Comparison of ENCODE assay signal across 7 mouse cellular contexts in genomic region chr5:129414960-129415706, GRCm38 (mm10).
A peak's percentile ranks its signal among the peaks of the same experiment; 100 is the strongest.
DNase-seq lines count a peak whose midpoint lies in the region; ATAC-seq lines count a peak whose summit lies in the region.

No protein-coding gene starts in this region.

- no peaks in the 10 kb centered on the region for H3K27me3 ChIP-seq in heart, embryonic 12.5 days (replicated peaks)
- H3K27me3 ChIP-seq in neural tube, embryonic 14.5 days (ENCODE audit: control insufficient read depth, insufficient read depth, low read length) = no peaks in the 10 kb centered on the region

- H3K4me1 ChIP-seq in heart, embryonic 12.5 days (replicated peaks) = peaks cover 16% of the 10 kb centered on the region
- H3K4me1 ChIP-seq in neural tube, embryonic 14.5 days (ENCODE audit: control insufficient read depth, insufficient read depth, low read length) = no peaks in the 10 kb centered on the region

- H3K36me3 ChIP-seq in heart, embryonic 12.5 days = no peaks in the 10 kb centered on the region
- H3K36me3 ChIP-seq in neural tube, embryonic 14.5 days (ENCODE audit: control insufficient read depth, insufficient read depth, low read length) = no peaks in the 10 kb centered on the region

- DNase-seq in ES-CJ7 (ENCODE audit: low read depth, low spot score) (peak; percentile 21), ZHBTc4 (ENCODE audit: low read depth, low spot score) (peak; percentile 25)
- peak; percentile 80 for DNase-seq in kidney, postnatal 10 days
- DNase-seq in thymus, postnatal 25 days = no peak

- peak overlapping the region; percentile 82 for H3K27ac ChIP-seq in heart, embryonic 12.5 days (ENCODE audit: poor library complexity, severe bottlenecking)
- H3K27ac ChIP-seq in neural tube, embryonic 14.5 days (ENCODE audit: low read depth, low read length) = no peak overlapping the region

- no peaks in the 10 kb centered on the region for H3K9me3 ChIP-seq in heart, embryonic 12.5 days (replicated peaks)
- no peaks in the 10 kb centered on the region for H3K9me3 ChIP-seq in neural tube, embryonic 14.5 days (ENCODE audit: control insufficient read depth, low read length)

- 19% methylated on average over 12 of the region's 12 CpGs for WGBS in heart, embryonic 12.5 days
- WGBS in neural tube, embryonic 14.5 days = 42% methylated on average over 12 of the region's 12 CpGs

- H3K9ac ChIP-seq in heart, embryonic 12.5 days = peak overlapping the region; percentile 34; the same call in 1 of the 2 replicates
- H3K9ac ChIP-seq in neural tube, embryonic 14.5 days (replicated peaks; ENCODE audit: low read depth, low read length) = no peak overlapping the region

- H3K4me2 ChIP-seq in heart, embryonic 12.5 days = peak overlapping the region; percentile 60
- peak overlapping the region; percentile 6; the same call in 1 of the 2 replicates for H3K4me2 ChIP-seq in neural tube, embryonic 14.5 days (ENCODE audit: low read depth, low read length)

- ATAC-seq in heart, embryonic 12.5 days (ENCODE audit: insufficient number of reproducible peaks, low FRiP score) = peak; percentile 57
- ATAC-seq in neural tube, embryonic 14.5 days (ENCODE audit: low read depth) = no peak
- no peak for ATAC-seq in erythroid progenitor cell, adult 5-6 weeks (replicated peaks; ENCODE audit: low FRiP score, poor library complexity, severe bottlenecking)

- H3K4me3 ChIP-seq in heart, embryonic 12.5 days = peak overlapping the region; percentile 15
- H3K4me3 ChIP-seq in neural tube, embryonic 14.5 days (ENCODE audit: low read depth, low read length) = no peak overlapping the region
